Mouse (Mus musculus): Measurements from ENCODE around the gene Chd3. TPM values are rescaled to one million over a fixed set of nuclear protein-coding genes. Genes with fewer than 3 reads are reported as not detected.

The Chd3 gene
- polyA plus RNA-seq, 1 experiment from 2014 or later: 68.0 TPM

- peaks cover 36% of the 10 kb centered on the region for H3K36me3 ChIP-seq (ENCODE audit: control insufficient read depth, insufficient read depth, low read length)
- 82% methylated on average over 4 of the region's 4 CpGs for WGBS
These were observed 38.5 kb upstream of the Chd3 start for GRCm38 (mm10) chr11:69407724-69408004.

DNA sequence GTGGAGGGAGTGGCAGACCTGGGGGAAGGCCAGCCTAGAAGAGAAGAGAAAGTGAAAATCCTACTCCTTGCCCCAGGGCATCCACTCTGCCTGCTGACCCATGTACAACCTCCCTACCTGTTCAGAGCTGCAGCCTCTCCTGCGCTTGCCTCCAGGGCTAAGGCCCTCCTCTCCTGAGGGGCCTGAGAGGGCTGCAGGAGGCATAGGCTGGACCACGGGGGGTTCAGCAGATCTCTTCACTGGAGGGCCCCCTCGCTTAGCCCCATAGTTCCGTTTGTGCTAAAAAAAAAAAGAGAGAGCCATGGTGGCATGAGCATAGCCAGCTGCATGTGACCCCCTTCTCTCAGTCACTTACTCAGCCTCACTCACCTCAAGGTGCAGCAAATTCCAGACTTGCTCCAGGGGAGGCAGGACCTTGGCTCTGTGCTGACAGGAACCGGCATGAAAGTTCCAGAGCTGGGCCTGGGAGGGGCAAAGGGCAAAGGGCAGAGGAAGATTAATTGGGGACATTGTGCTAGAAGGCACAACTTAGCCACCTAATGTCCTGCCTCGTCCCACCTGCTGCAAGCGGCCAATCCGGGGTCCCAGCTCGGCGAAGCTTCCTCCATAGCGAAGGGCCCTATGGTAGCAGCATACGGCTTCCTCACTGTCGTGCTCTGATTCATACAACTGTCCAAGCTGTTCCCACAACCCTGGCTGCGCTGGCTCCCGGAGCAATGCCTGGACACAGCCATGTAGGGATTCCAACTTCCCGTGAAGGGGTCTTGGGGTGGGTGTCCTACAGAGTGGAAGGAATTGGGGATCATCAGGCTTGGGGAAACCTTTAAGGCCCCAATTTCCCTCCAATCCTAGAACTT lies 37.9 kb upstream of the Chd3 start:
- no peak for ATAC-seq
- Histone ChIP-seq H3K4me1 (ENCODE audit: control insufficient read depth, insufficient read depth, low read depth, low read length) (peaks cover 20% of the 10 kb centered on the region), H3K4me2 (ENCODE audit: low read length) (no peak overlapping the region), H3K36me3 (ENCODE audit: control insufficient read depth, insufficient read depth, low read length) (peaks cover 39% of the 10 kb centered on the region), H3K27ac (ENCODE audit: low read depth, low read length) (no peak overlapping the region; the same call in 1 of the 2 replicates), H3K9me3 (ENCODE audit: control insufficient read depth, low read length) (no peaks in the 10 kb centered on the region), H3K4me3 (ENCODE audit: low read length) (no peak overlapping the region), H3K27me3 (replicated peaks; ENCODE audit: control insufficient read depth, insufficient read depth, low read length) (no peaks in the 10 kb centered on the region), H3K9ac (ENCODE audit: low read depth, low read length) (no peak overlapping the region)
- 83% methylated on average over 16 of the region's 16 CpGs for WGBS

More at GRCm38 (mm10) chr11:69407724-69408004, 38.5 kb upstream of the Chd3 start:
- Histone ChIP-seq H3K27me3 (replicated peaks; ENCODE audit: control insufficient read depth, insufficient read depth, low read length) (no peaks in the 10 kb centered on the region), H3K27ac (ENCODE audit: low read depth, low read length) (peak overlapping the region; percentile 60), H3K4me1 (ENCODE audit: control insufficient read depth, insufficient read depth, low read depth, low read length) (peaks cover 25% of the 10 kb centered on the region), H3K4me3 (ENCODE audit: low read length) (no peak overlapping the region), H3K9me3 (ENCODE audit: control insufficient read depth, low read length) (no peaks in the 10 kb centered on the region), H3K9ac (ENCODE audit: low read depth, low read length) (peak overlapping the region; percentile 85), H3K4me2 (ENCODE audit: low read length) (peak overlapping the region; percentile 67)
- no peak for ATAC-seq

DNA sequence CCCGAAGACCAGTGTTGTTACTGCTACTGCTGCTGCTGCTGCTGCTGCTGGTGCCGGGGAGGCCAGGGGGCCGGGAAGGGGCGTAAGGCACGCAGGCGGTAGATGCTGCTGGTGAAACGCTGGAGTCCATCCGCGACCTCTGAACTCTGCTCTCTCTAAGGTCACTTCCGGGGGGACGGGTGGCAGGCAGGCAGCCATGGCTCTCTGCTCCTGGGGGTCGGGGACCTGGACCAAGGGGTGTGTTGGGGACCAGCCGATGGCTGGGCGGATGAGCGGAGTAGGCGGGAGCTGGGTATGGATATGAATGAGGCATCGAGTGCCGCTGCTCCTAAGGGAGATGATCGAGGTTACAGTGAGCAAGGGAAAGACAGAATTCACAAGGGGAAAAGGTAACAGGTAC lies 37.1 kb upstream of the Chd3 start:
- Histone ChIP-seq H3K9ac (ENCODE audit: low read depth, low read length) (no peak overlapping the region), H3K4me1 (ENCODE audit: control insufficient read depth, insufficient read depth, low read depth, low read length) (peaks cover 14% of the 10 kb centered on the region), H3K4me2 (ENCODE audit: low read length) (no peak overlapping the region), H3K36me3 (ENCODE audit: control insufficient read depth, insufficient read depth, low read length) (peaks cover 41% of the 10 kb centered on the region), H3K27me3 (replicated peaks; ENCODE audit: control insufficient read depth, insufficient read depth, low read length) (no peaks in the 10 kb centered on the region), H3K9me3 (ENCODE audit: control insufficient read depth, low read length) (no peaks in the 10 kb centered on the region), H3K4me3 (ENCODE audit: low read length) (no peak overlapping the region), H3K27ac (ENCODE audit: low read depth, low read length) (no peak overlapping the region)
- no peak for ATAC-seq
- 85% methylated on average over 19 of the region's 19 CpGs for WGBS

DNA sequence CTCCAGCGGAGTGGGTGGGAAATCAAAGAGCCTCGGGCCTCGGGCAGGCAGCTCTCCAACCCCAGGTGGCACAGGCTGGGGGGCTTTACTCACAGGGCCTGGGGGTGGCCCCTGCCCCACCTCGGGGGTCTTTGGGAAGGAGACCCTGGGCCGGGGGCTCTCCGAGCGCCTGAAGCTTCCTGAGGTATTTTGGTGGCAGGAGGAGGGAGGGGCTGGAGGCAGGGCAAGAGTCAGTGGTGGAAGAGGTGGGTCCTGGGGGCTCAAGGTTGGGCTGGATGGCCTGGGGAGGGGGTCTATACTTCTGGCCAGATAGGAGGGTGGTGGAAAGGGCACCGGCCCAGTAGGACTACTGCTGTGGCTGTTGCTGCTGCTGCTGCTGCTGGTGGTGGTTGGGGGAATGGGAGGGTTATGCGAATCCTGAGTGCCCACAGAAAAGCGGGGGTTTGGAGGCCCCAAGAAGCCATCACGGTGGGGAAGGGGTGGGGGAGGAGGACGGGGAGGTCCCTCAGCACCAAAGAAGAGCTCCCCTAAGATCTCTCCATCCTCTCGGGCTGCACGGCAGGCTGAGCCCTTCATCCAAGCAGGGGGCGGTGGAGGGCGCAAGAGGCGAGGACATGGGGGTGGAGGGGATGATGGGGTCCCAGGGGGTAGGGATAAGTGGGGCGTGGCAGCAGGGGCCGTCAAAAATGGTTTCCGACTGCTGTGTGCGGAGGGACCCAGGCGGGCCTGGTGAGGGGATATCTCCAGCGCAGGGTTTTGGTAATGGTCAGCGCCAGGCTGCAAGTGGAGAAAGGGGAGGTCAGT lies 36.4 kb upstream of the Chd3 start:
- Histone ChIP-seq H3K27ac (ENCODE audit: low read depth, low read length) (no peak overlapping the region), H3K4me1 (ENCODE audit: control insufficient read depth, insufficient read depth, low read depth, low read length) (peaks cover 14% of the 10 kb centered on the region), H3K4me2 (ENCODE audit: low read length) (no peak overlapping the region), H3K36me3 (ENCODE audit: control insufficient read depth, insufficient read depth, low read length) (peaks cover 48% of the 10 kb centered on the region), H3K27me3 (replicated peaks; ENCODE audit: control insufficient read depth, insufficient read depth, low read length) (no peaks in the 10 kb centered on the region), H3K9ac (ENCODE audit: low read depth, low read length) (no peak overlapping the region), H3K4me3 (ENCODE audit: low read length) (no peak overlapping the region), H3K9me3 (ENCODE audit: control insufficient read depth, low read length) (no peaks in the 10 kb centered on the region)
- ATAC-seq: no peak
- WGBS: 91% methylated on average over 24 of the region's 24 CpGs

DNA sequence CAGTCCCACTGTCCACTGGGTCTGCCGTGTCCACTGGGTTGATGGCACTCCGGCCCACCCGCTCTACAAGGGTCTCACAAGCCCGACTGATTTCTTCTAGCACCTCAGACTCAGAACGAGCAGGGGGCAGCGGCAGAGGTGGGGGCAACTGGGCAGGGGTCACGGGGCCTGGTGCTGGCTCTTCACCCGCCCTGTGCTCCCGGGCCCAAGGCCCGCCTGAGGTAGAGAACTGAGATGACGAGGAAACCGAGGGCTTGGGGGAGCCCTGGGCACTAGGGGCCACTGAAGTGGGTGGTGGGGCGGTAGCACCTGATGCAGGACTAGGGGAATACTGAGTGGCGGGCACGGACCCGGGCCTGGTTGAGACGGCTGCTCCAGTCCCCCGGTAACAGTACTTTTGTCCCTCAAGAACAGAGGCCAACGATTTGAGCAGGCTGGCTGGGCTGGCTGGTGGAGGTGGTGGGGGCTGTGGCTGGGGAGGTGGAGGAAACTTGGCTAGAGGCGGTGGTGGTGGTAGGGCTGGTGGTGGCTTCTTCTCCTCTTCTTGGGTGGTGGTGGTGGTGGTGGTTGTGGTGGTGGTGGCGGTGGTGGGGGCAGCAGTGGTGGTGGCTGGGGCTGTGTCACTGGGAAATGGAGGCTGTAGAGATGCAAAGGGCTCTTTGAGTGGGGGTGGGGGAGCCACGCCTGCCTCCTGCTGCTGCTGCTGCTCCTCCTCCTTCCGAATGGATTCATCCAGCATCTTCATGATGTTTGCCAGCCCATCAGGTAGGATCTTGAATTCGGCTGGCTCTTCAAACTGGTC lies 35.6 kb upstream of the Chd3 start:
- Histone ChIP-seq H3K4me1 (ENCODE audit: control insufficient read depth, insufficient read depth, low read depth, low read length) (peaks cover 14% of the 10 kb centered on the region), H3K4me2 (ENCODE audit: low read length) (no peak overlapping the region), H3K36me3 (ENCODE audit: control insufficient read depth, insufficient read depth, low read length) (peaks cover 56% of the 10 kb centered on the region), H3K27ac (ENCODE audit: low read depth, low read length) (no peak overlapping the region), H3K4me3 (ENCODE audit: low read length) (no peak overlapping the region), H3K9ac (ENCODE audit: low read depth, low read length) (no peak overlapping the region), H3K9me3 (ENCODE audit: control insufficient read depth, low read length) (no peaks in the 10 kb centered on the region), H3K27me3 (replicated peaks; ENCODE audit: control insufficient read depth, insufficient read depth, low read length) (no peaks in the 10 kb centered on the region)
- no peak for ATAC-seq
- WGBS: 91% methylated on average over 20 of the region's 24 CpGs

DNA sequence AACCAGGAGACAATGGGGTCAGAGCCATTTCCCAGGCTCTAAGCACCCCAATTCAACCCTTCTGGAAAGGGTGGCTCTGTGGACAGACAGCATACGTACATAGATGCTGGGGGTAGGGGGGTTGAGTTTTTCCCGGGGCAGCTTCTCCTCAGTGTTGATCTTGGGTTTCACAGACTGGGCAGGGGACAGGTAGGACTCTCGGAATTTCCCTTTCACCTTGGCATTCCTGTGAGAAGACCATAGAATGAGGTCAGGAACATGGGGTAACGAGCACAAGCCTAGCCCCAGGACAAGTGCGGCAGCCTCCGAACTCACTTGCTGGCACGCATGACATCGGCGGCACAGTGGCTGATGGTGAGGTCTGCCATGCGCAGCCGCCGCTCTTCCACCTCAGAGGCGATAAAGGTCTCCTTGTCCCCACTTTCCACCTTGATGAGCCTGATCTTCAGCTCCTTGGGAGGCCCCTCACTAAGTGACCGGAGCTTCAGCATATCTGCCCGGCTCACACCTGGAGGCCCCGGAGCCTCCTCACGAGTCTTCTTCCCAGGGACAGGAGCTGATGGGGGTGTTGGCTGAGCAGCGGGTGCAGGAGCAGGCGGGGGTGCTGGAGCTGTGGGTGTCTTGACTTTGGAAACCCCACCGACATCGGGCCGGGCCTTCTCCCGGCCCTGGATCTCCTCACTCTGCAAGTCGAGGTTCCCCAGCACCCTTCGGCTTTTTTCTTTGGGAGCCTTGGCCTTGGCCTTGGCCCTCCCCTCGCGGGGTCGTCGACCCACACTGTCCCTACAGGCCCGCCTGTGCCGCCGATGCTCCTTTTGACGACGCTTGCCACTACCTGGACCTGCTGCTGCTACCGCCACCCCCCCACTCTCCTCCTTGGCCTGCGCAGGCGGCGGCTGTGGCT lies 34.7 kb upstream of the Chd3 start:
- no peaks in the 10 kb centered on the region for H3K9me3 ChIP-seq (ENCODE audit: control insufficient read depth, low read length)
- H3K4me1 ChIP-seq (ENCODE audit: control insufficient read depth, insufficient read depth, low read depth, low read length): peaks cover 11% of the 10 kb centered on the region
- no peak for ATAC-seq
- no peak overlapping the region for H3K9ac ChIP-seq (ENCODE audit: low read depth, low read length)
- no peaks in the 10 kb centered on the region for H3K27me3 ChIP-seq (replicated peaks; ENCODE audit: control insufficient read depth, insufficient read depth, low read length)
- H3K4me2 ChIP-seq (ENCODE audit: low read length): no peak overlapping the region
- H3K27ac ChIP-seq (ENCODE audit: low read depth, low read length): no peak overlapping the region
- peaks cover 62% of the 10 kb centered on the region for H3K36me3 ChIP-seq (ENCODE audit: control insufficient read depth, insufficient read depth, low read length)
- H3K4me3 ChIP-seq (ENCODE audit: low read length): no peak overlapping the region
- WGBS: 89% methylated on average over 36 of the region's 38 CpGs

- Histone ChIP-seq H3K4me1 (ENCODE audit: control insufficient read depth, insufficient read depth, low read depth, low read length) (peaks cover under 1% of the 10 kb centered on the region; the same call in 1 of the 2 replicates), H3K27ac (ENCODE audit: low read depth, low read length) (no peak overlapping the region), H3K4me3 (ENCODE audit: low read length) (no peak overlapping the region), H3K36me3 (ENCODE audit: control insufficient read depth, insufficient read depth, low read length) (peaks cover 61% of the 10 kb centered on the region), H3K9ac (ENCODE audit: low read depth, low read length) (no peak overlapping the region), H3K9me3 (ENCODE audit: control insufficient read depth, low read length) (no peaks in the 10 kb centered on the region), H3K27me3 (replicated peaks; ENCODE audit: control insufficient read depth, insufficient read depth, low read length) (no peaks in the 10 kb centered on the region), H3K4me2 (ENCODE audit: low read length) (no peak overlapping the region)
- no peak for ATAC-seq
- WGBS: 87% methylated on average over 12 of the region's 12 CpGs
These were observed 32.8 kb upstream of the Chd3 start for GRCm38 (mm10) chr11:69401987-69402386.

GRCm38 (mm10) chr11:69401210-69401637 lies 32.0 kb upstream of the Chd3 start:
- peak; percentile 75 for ATAC-seq
- no peak overlapping the region for H3K4me3 ChIP-seq (ENCODE audit: low read length)

More at GRCm38 (mm10) chr11:69401210-69401637, 32.0 kb upstream of the Chd3 start:
- WGBS: 13% methylated on average over 22 of the region's 22 CpGs
- no peak overlapping the region for H3K4me2 ChIP-seq (ENCODE audit: low read length)
- H3K27me3 ChIP-seq (replicated peaks; ENCODE audit: control insufficient read depth, insufficient read depth, low read length): no peaks in the 10 kb centered on the region
- H3K9ac ChIP-seq (ENCODE audit: low read depth, low read length): no peak overlapping the region
- peaks cover 56% of the 10 kb centered on the region for H3K36me3 ChIP-seq (ENCODE audit: control insufficient read depth, insufficient read depth, low read length)
- H3K27ac ChIP-seq (ENCODE audit: low read depth, low read length): no peak overlapping the region
- peaks cover 8% of the 10 kb centered on the region for H3K4me1 ChIP-seq (ENCODE audit: control insufficient read depth, insufficient read depth, low read depth, low read length)
- no peaks in the 10 kb centered on the region for H3K9me3 ChIP-seq (ENCODE audit: control insufficient read depth, low read length)

Measured in hindbrain, embryonic 16.5 days (tissue).